Mouse (Mus musculus) megakaryocyte progenitor cell, adult 5-6 weeks (primary cell): ENCODE measurements at regions not wholly inside any gene's neighbourhood (a gene's known extent, or its start where the extent isn't known, plus 50 kb on each side); places are given as distances from the start of the nearest gene placed in this dataset.
"Not testable (repeated sequence)": the region's sequence is repeated elsewhere in the genome, so short reads cannot be mapped to it uniquely, and the experiment has no call there.

Experiments
- ATAC-seq: replicated peaks from 2 replicates; pipeline ENCODE4 v1.8.0; 2016; ENCODE audit warnings: mild to moderate bottlenecking, moderate TSS enrichment, inconsistent platforms; ENCODE audit not compliant: poor library complexity

- ATAC-seq: no peak
Measured at GRCm38 (mm10) chr1:81632704-81633103, 556.0 kb downstream of the Nyap2 start.

GRCm38 (mm10) chr1:81637357-81637756 lies 560.6 kb downstream of the Nyap2 start:
- no peak for ATAC-seq

GRCm38 (mm10) chr1:81652990-81653717 lies 576.4 kb downstream of the Nyap2 start:
- no peak for ATAC-seq

GRCm38 (mm10) chr1:81661245-81661644 lies 571.7 kb upstream of the Gm9747 start:
- no peak for ATAC-seq

- no peak for ATAC-seq
Measured at GRCm38 (mm10) chr1:81671142-81671541, 561.8 kb upstream of the Gm9747 start.

- ATAC-seq: no peak
Measured at GRCm38 (mm10) chr1:81671725-81672124, 561.2 kb upstream of the Gm9747 start.

GRCm38 (mm10) chr1:81675576-81676342 lies 557.2 kb upstream of the Gm9747 start:
- ATAC-seq: no peak

- ATAC-seq: no peak
Measured at GRCm38 (mm10) chr1:81677768-81678400, 555.0 kb upstream of the Gm9747 start.

- no peak for ATAC-seq
Measured at GRCm38 (mm10) chr1:81696129-81696528, 536.8 kb upstream of the Gm9747 start.

GRCm38 (mm10) chr1:81709169-81709568 lies 523.7 kb upstream of the Gm9747 start:
- ATAC-seq: no peak

- no peak for ATAC-seq
Measured at GRCm38 (mm10) chr1:81717091-81717490, 515.8 kb upstream of the Gm9747 start.

- no peak for ATAC-seq
Measured at GRCm38 (mm10) chr1:81718233-81718632, 514.7 kb upstream of the Gm9747 start.

GRCm38 (mm10) chr1:81724859-81725258 lies 508.1 kb upstream of the Gm9747 start:
- ATAC-seq: no peak

- ATAC-seq: no peak
Measured at GRCm38 (mm10) chr1:81726268-81727132, 506.4 kb upstream of the Gm9747 start.

- no peak for ATAC-seq
Measured at GRCm38 (mm10) chr1:81737111-81737833, 495.6 kb upstream of the Gm9747 start.

GRCm38 (mm10) chr1:81738384-81738783 lies 494.5 kb upstream of the Gm9747 start:
- no peak for ATAC-seq

GRCm38 (mm10) chr1:81739392-81739791 lies 493.5 kb upstream of the Gm9747 start:
- ATAC-seq: no peak

- ATAC-seq: no peak
Measured at GRCm38 (mm10) chr1:81739981-81740380, 492.9 kb upstream of the Gm9747 start.

GRCm38 (mm10) chr1:81741882-81742281 lies 491.0 kb upstream of the Gm9747 start:
- ATAC-seq: not testable (repeated sequence)

GRCm38 (mm10) chr1:81744524-81744923 lies 488.4 kb upstream of the Gm9747 start:
- ATAC-seq: no peak
